Mouse (Mus musculus) frontal cortex, postnatal 10 days (tissue): ENCODE results near the gene Gm21149.
"Not testable (repeated sequence)": the region's sequence is repeated elsewhere in the genome, so short reads cannot be mapped to it uniquely, and the experiment has no call there.

ENCODE experiments used
- DNase-seq, 2 experiments: peaks; one replicate each; pipeline ENCODE4 v3.0.0; 2022; ENCODE audit warnings: low spot score in 2 of 2, mixed read lengths in 1 of 2

Gm21149 gene

DNA sequence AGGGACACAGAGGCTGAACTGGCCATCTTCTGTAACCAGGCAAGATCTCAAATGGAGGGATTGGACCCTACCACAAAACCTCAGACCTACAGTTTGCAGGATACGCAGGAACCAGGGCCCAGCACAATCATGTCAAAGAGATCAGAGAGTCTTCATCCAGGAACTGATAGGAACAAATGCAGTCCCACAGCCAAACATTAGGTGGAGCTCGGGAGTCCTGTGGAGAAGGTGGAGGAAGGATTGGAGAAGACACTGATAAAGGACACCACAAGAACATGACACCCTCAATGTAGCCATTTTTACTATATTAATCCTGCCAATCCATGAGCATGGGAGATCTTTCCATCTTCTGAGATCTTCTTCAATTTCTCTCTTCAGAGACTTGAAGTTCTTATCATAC is 12.8 kb downstream of the Gm21149 start:
- DNase-seq = not testable (repeated sequence)

DNA sequence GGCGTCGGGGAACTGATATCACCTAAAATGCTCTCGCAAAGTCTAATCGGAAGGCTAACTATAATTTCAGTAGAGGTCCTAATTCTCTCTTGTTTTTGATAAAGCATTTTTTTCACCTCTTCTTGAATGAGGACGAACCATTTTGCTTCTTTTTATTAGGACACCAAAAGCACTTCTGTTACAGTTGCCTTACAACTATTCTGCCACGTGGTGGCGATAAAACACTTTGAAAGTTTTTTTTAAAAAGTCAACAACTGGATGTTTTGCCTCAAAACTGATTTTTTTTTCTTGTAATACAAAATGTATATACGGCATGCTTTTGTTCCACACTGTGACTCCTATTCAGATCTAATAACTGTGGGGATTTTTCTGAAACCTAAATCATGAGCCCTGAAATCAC is 14.7 kb downstream of the Gm21149 start:
- DNase-seq = not testable (repeated sequence)

- DNase-seq = not testable (repeated sequence)
Observed at GRCm38 (mm10) chr5:15457865-15458571, 18.3 kb downstream of the Gm21149 start.
